Mouse (Mus musculus) thymus, postnatal 0 days (tissue): ENCODE measurements around the gene St3gal3. TPM values are rescaled to one million over a fixed set of nuclear protein-coding genes. Genes with fewer than 3 reads are reported as not detected.

Source experiments
- DNase-seq: peaks from one replicate; pipeline ENCODE4 v3.0.0-alpha.2; 2015; ENCODE audit warnings: low spot score
- polyA plus RNA-seq: library from polyadenylated mRNA; unstranded; fragments of >200 nt; fragmentation: Nextera tagmentation; extraction: Ambion mirVana; gene quantifications from 2 replicates; pipeline ENCODE4 v1.2.1, GENCODE M21; 2015

St3gal3 gene
- polyA plus RNA-seq, 1 experiment from 2014 or later: 4.7 TPM

- DNase-seq: no peak
Observed at GRCm38 (mm10) chr4:117904094-117904493, 230.6 kb downstream of the St3gal3 start.

GRCm38 (mm10) chr4:117898111-117898510 lies 236.6 kb downstream of the St3gal3 start:
- no peak for DNase-seq

- no peak for DNase-seq
Observed at GRCm38 (mm10) chr4:117896031-117896430, 238.7 kb downstream of the St3gal3 start.

DNA sequence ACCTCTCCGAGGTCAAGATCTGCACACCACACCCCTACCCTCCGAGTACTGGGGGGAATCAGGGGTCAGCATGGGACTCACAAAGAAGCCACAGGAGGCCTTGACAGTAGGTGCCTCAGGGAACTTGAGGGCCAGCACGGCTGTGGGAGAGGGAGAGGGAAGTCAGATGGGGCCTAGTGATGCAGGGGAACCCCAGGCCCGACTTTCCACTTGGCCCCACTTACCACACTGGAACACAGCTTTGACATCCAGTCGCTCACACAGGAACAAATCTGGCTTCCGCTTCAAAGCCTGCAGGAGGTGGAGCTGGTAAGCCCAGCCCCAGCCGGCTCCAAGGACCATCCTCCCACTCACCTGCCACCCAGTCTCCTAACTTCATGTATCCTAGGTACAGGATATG lies 239.4 kb downstream of the St3gal3 start:
- no peak for DNase-seq

DNA sequence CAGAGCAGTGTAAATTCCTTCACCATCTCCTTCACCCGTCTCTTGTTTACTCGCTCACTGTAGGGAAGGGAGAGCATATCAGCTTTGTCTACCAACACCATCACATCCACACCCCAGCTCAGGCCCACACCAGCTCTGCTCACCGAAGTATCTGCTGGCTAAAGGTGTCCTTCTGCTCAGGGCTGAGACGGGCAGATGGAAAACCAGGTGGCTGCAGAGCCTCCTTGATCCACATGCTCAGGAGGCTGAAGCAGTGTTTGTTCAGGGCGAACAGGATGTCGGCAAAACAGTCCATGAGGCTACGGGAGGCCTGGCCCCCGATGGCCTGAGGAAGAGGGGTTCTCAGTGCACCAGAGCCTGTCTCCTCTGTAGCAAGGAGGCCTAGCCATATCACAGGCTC lies 240.1 kb downstream of the St3gal3 start:
- DNase-seq: no peak

- peak; percentile 51 for DNase-seq
Observed at GRCm38 (mm10) chr4:117893376-117893775, 241.3 kb downstream of the St3gal3 start.

- DNase-seq: peak; percentile 87
Observed at GRCm38 (mm10) chr4:117891738-117892161, 243.0 kb downstream of the St3gal3 start, which contains the start of gene Dph2. TSS of gene Dph2 (minus strand) at chr4:117892032.

- no peak for DNase-seq
Observed at GRCm38 (mm10) chr4:117890750-117891149, 244.0 kb downstream of the St3gal3 start.

DNA sequence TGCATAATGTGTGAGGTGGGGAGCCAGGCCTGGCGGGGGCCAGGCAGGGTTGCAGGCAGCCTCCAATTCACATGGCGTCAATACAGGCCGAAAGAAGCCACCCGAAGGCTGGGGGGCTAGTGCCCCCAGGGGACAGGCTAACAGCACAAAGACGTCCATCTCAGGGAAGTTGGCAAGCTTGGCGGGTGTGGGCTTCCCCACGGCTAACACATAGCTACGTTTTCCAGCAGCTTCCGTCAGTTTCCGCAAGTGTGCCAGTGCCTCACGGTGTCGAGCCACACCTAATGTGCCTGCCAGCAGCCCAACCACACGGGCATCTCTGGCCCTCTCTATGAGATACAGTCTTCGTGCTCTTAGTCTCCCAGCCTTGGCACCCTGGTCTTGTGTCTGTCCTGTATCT lies 244.7 kb downstream of the St3gal3 start:
- DNase-seq: no peak

DNA sequence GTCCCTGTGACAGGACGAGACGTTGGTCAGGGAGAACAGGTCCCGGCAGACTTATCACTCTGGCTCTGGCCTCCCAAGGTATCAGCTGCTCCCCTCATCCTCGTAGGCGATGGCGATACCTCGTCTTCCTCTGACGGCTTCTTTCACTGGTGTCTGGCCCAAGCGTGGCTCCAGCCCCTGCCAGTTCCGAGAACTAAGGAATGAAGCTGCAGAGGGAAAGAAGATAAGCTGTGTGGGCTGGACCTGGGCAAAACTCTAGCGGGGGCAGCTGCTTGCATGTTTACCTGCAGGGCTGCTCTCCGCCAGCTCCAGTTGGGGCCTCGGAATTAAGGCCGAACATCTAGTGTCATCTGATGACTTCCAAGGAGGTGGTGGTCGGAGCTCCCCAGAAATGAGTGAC lies 245.2 kb downstream of the St3gal3 start:
- no peak for DNase-seq

GRCm38 (mm10) chr4:117887920-117888319 lies 246.8 kb downstream of the St3gal3 start:
- DNase-seq: no peak

DNA sequence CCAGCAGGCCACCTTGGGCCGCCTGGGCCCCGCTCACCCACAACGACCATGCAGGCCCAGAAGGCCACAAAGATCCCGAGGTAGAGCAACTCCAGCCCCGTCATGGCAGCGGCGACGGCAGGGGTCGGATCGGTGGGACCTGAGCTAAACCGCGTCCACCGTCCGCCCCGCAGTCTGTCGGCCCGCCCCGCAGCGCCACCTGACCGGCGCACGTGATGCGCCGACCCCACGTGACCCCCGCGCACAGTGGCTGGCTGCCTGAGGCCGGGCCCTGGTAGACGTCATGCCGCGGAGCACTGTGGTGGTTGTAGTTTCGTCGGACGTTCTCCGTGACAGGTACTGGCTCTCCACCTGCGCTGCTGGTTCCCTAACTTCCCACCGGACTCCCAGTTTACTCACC lies 247.6 kb downstream of the St3gal3 start, which contains the start of gene Atp6v0b:
Gene Atp6v0b, minus strand, starts transcription at position 201 of the 400 bp plus-strand sequence.
- DNase-seq: peak; percentile 90

GRCm38 (mm10) chr4:117886644-117887043 lies 248.1 kb downstream of the St3gal3 start:
- DNase-seq: peak; percentile 22

DNA sequence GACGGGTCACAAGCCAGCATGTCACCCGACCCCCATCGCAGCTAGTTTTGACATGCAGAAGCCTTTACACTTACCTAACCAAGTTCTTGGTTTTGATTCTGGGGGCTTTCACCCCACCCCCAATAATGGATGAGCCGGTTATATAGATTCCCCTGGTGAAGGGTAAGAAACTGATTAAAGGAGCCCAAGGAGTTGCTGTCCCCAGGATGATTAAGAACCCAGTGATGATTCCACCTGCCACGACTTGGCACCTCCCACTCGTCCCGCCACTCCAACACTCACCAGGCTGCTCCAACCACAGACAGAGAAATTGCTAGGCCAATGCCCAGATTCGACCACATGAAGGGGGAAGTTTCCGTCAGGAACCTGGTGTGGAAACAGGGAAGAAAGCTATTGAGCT lies 248.7 kb downstream of the St3gal3 start:
- DNase-seq: no peak

GRCm38 (mm10) chr4:117885093-117885492 lies 249.6 kb downstream of the St3gal3 start:
- DNase-seq: no peak

GRCm38 (mm10) chr4:117884146-117884545 lies 250.6 kb downstream of the St3gal3 start:
- no peak for DNase-seq

DNA sequence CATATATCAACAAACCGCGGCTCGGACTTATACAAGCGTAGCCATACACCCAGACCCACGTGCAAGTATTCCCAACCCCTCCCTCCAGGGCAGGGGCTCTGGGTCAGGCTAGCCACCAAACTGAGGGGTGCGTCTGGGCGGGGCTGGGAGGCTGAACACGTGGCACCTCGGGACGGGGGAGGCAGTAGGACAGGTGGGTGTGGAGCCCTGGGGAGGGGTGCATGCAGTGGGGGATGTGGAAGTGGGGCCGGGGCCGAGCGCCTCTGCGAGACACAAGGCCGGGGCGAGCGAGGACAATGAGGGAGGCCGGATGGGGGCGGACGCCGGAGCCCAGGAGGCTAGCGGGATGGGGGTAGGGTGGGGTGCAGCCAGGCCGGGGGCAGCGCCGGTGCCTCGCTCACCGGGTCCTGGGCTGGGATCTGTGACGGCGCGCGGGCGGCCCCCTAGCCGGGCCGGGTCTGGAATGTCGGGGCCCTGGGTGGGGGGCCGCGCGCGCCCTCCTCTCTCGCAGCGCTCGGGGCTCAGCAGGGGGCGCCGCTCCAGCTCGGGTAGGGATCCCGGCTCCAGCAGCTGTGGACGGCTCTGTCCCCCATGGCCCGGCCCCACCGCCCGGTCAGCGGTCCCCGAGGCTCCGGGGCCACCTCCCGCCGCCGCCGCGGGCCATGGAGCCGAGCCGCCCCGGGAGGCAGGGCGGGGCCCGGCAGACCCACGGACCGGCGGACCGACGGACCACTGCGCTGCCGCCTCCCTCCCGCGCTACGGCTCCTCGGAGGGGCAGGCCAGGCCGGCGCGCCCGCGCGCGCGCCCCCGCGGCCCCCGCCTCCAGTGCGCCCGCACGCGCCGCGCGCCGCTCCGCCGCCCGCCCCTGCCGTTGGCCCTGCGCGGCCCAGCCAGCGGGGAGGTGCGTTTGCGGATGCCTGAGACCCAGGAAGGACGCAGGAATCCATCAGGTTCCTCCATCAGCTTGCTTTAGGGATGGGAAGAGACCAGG lies 251.7 kb downstream of the St3gal3 start, which contains the start of gene B4galt2:
Gene B4galt2, minus strand, starts transcription at position 787 of the 991 bp plus-strand sequence.
- DNase-seq: no peak

Other genes starting within 250 kb of the St3gal3 start
- 215 TPM in 2 replicates for gene Atp6v0b, start 247.6 kb downstream of the St3gal3 start, polyA plus RNA-seq
- 20.4 and 22.5 TPM in 2 replicates for gene Dph2, start 242.9 kb downstream of the St3gal3 start, polyA plus RNA-seq
- gene Ipo13, start 219.9 kb downstream of the St3gal3 start, polyA plus RNA-seq: 22.0 and 25.4 TPM in 2 replicates
- gene Artn, start 205.2 kb downstream of the St3gal3 start, polyA plus RNA-seq: 0.05 and 0.30 TPM in 2 replicates
- gene Kdm4a, start 45.1 kb upstream of the St3gal3 start, polyA plus RNA-seq: 29.8 and 34.0 TPM in 2 replicates
- 32.2 and 33.7 TPM in 2 replicates for gene Ptprf, start 156.5 kb upstream of the St3gal3 start, polyA plus RNA-seq